Mouse (Mus musculus) hindbrain, embryonic 11.5 days (tissue): ENCODE results near the gene Chid1. TPM values are rescaled to one million over a fixed set of nuclear protein-coding genes. Genes with fewer than 3 reads are reported as not detected.

Experiments
- ATAC-seq: fragments of 200-750 bp; cut with Nextera tagmentation; 2 replicates; pipeline ENCODE4 v1.8.0; 2017; ENCODE audit warnings: mild to moderate bottlenecking, moderate TSS enrichment, moderate library complexity; ENCODE audit not compliant: low FRiP score
- DNase-seq: peaks from one replicate; pipeline ENCODE4 v3.0.0-alpha.2; 2015; ENCODE audit warnings: low spot score
- H3K27ac ChIP-seq: fragments of 300-500 bp; sonication (generic); 2 replicates; pipeline ENCODE4 v1.5.1; 2014; ENCODE audit warnings: mild to moderate bottlenecking, low read depth, low read length
- H3K27me3 ChIP-seq: fragments of 300-500 bp; sonication (generic); 2 replicates; pipeline ENCODE4 v1.6.1; 2014; ENCODE audit warnings: mild to moderate bottlenecking, low read length, moderate library complexity, mixed read lengths; ENCODE audit not compliant: control insufficient read depth, insufficient read depth
- H3K36me3 ChIP-seq: fragments of 300-500 bp; sonication (generic); 2 replicates; pipeline ENCODE4 v1.6.1; 2014; ENCODE audit warnings: mild to moderate bottlenecking, low read length, moderate library complexity, mixed read lengths; ENCODE audit not compliant: control insufficient read depth, insufficient read depth
- H3K4me1 ChIP-seq: fragments of 300-500 bp; sonication (generic); replicated peaks from 2 replicates; pipeline ENCODE4 v1.6.1; 2014; ENCODE audit warnings: low read length, mixed read lengths; ENCODE audit not compliant: control insufficient read depth, insufficient read depth
- H3K4me2 ChIP-seq: fragments of 300-500 bp; sonication (generic); replicated peaks from 2 replicates; pipeline ENCODE4 v1.6.1; 2014; ENCODE audit warnings: mild to moderate bottlenecking, low read depth, low read length
- H3K4me3 ChIP-seq: fragments of 300-500 bp; sonication (generic); 2 replicates; pipeline ENCODE4 v1.5.1; 2014; ENCODE audit warnings: low read depth, low read length
- H3K9ac ChIP-seq: fragments of 300-500 bp; sonication (generic); 2 replicates; pipeline ENCODE4 v1.6.1; 2014; ENCODE audit warnings: low read depth, low read length
- H3K9me3 ChIP-seq: fragments of 300-500 bp; sonication (generic); 2 replicates; pipeline ENCODE4 v1.6.1; 2016; ENCODE audit warnings: low read length; ENCODE audit not compliant: control insufficient read depth
- WGBS: fragments of 180-500 bp; shearing (Covaris S2); extraction: QIAGEN DNeasy Blood & Tissue Kit; methylation state at CpG from one replicate; pipeline ENCODE4 v1.1.7; 2014; 5-methylcytosine and 5-hydroxymethylcytosine counted together
- polyA plus RNA-seq: library from polyadenylated mRNA; unstranded; fragments of >200 nt; fragmentation: Nextera tagmentation; extraction: Ambion mirVana; gene quantifications from 2 replicates; pipeline ENCODE4 v1.2.1, GENCODE M21; 2014

The Chid1 gene
- polyA plus RNA-seq, 1 experiment from 2014 or later = 24.1 TPM

GRCm38 (mm10) chr7:141461521-141462332 is 77.9 kb downstream of the Chid1 start:
- ATAC-seq = no peak
- H3K9ac ChIP-seq = peak overlapping the region; percentile 34; the same call in 1 of the 2 replicates
- 0 out of 2 replicates have a peak, but pooled peaks cover 3% of the 10 kb centered on the region for H3K4me1 ChIP-seq
- peak overlapping the region; percentile 53 for H3K4me2 ChIP-seq
- 3% methylated on average over 58 of the region's 59 CpGs for WGBS
- DNase-seq = no peak
- no peaks in the 10 kb centered on the region for H3K36me3 ChIP-seq
- no peak overlapping the region for H3K27ac ChIP-seq
- H3K27me3 ChIP-seq = peaks cover 74% of the 10 kb centered on the region
- H3K9me3 ChIP-seq = no peaks in the 10 kb centered on the region
- H3K4me3 ChIP-seq = peak overlapping the region; percentile 32

- ATAC-seq = no peak
- WGBS = 73% methylated on average over 15 of the region's 15 CpGs
Observed at GRCm38 (mm10) chr7:141460391-141461113, 79.1 kb downstream of the Chid1 start, which contains the start of gene Cracr2b. TSS of gene Cracr2b (plus strand) at chr7:141461094.

GRCm38 (mm10) chr7:141460001-141460390 is 79.7 kb downstream of the Chid1 start:
- DNase-seq = no peak
- no peak overlapping the region for H3K9ac ChIP-seq
- no peak for ATAC-seq
- H3K27ac ChIP-seq = no peak overlapping the region
- WGBS = 72% methylated on average over 5 of the region's 5 CpGs
- H3K36me3 ChIP-seq = no peaks in the 10 kb centered on the region
- no peak overlapping the region for H3K4me3 ChIP-seq
- H3K9me3 ChIP-seq = no peaks in the 10 kb centered on the region
- peaks cover 58% of the 10 kb centered on the region for H3K27me3 ChIP-seq
- peaks cover 3% of the 10 kb centered on the region; the same call in 1 of the 2 replicates for H3K4me1 ChIP-seq
- H3K4me2 ChIP-seq = no peak overlapping the region; the same call in 1 of the 2 replicates

More at GRCm38 (mm10) chr7:141460391-141461113, 79.1 kb downstream of the Chid1 start, which contains the start of gene Cracr2b:
- H3K9ac ChIP-seq = peak within 1 kb of the TSS; percentile 34; the same call in 1 of the 2 replicates
- peaks cover 3% of the 10 kb centered on the region; the same call in 1 of the 2 replicates for H3K4me1 ChIP-seq
- peak within 1 kb of the TSS; percentile 53 for H3K4me2 ChIP-seq
- H3K36me3 ChIP-seq = no peaks in the 10 kb centered on the region
- H3K4me3 ChIP-seq = peak within 1 kb of the TSS; percentile 32
- DNase-seq = no peak
- H3K9me3 ChIP-seq = no peaks in the 10 kb centered on the region
- peaks cover 63% of the 10 kb centered on the region for H3K27me3 ChIP-seq
- H3K27ac ChIP-seq = no peak within 1 kb of the TSS

GRCm38 (mm10) chr7:141459301-141459711 is 80.4 kb downstream of the Chid1 start:
- DNase-seq (no peak), ATAC-seq (no peak)
- H3K9me3 ChIP-seq = no peaks in the 10 kb centered on the region
- WGBS = 93% methylated on average over 17 of the region's 17 CpGs
- H3K4me3 ChIP-seq = no peak overlapping the region
- peaks cover 52% of the 10 kb centered on the region for H3K27me3 ChIP-seq
- H3K36me3 ChIP-seq = no peaks in the 10 kb centered on the region
- H3K27ac ChIP-seq = no peak overlapping the region
- H3K4me2 ChIP-seq = no peak overlapping the region
- H3K9ac ChIP-seq = no peak overlapping the region
- peaks cover 3% of the 10 kb centered on the region; the same call in 1 of the 2 replicates for H3K4me1 ChIP-seq

GRCm38 (mm10) chr7:141458661-141459060 is 81.0 kb downstream of the Chid1 start:
- Histone ChIP-seq H3K4me3 (no peak overlapping the region), H3K9me3 (no peaks in the 10 kb centered on the region), H3K27ac (no peak overlapping the region), H3K4me1 (peaks cover 3% of the 10 kb centered on the region; the same call in 1 of the 2 replicates), H3K27me3 (peaks cover 45% of the 10 kb centered on the region), H3K36me3 (no peaks in the 10 kb centered on the region), H3K4me2 (no peak overlapping the region), H3K9ac (no peak overlapping the region)
- DNase-seq (no peak), ATAC-seq (no peak)
- 84% methylated on average over 11 of the region's 11 CpGs for WGBS

- Histone ChIP-seq H3K27ac (no peak overlapping the region), H3K4me1 (peaks cover 3% of the 10 kb centered on the region; the same call in 1 of the 2 replicates), H3K9ac (no peak overlapping the region), H3K36me3 (no peaks in the 10 kb centered on the region), H3K4me2 (no peak overlapping the region), H3K4me3 (no peak overlapping the region), H3K27me3 (peaks cover 40% of the 10 kb centered on the region), H3K9me3 (no peaks in the 10 kb centered on the region)
- ATAC-seq (no peak), DNase-seq (peak; percentile 71)
- 72% methylated on average over 15 of the region's 15 CpGs for WGBS
Observed at GRCm38 (mm10) chr7:141457986-141458660, 81.5 kb downstream of the Chid1 start.

- Histone ChIP-seq H3K4me1 (peaks cover 3% of the 10 kb centered on the region; the same call in 1 of the 2 replicates), H3K9ac (no peak overlapping the region), H3K4me3 (no peak overlapping the region), H3K27me3 (peaks cover 31% of the 10 kb centered on the region), H3K36me3 (no peaks in the 10 kb centered on the region), H3K27ac (no peak overlapping the region), H3K4me2 (no peak overlapping the region), H3K9me3 (no peaks in the 10 kb centered on the region)
- ATAC-seq = no peak
- DNase-seq = no peak
- 91% methylated on average over 14 of the region's 14 CpGs for WGBS
Observed at GRCm38 (mm10) chr7:141457236-141457635, 82.4 kb downstream of the Chid1 start.

- DNase-seq (no peak), ATAC-seq (no peak)
- H3K9me3 ChIP-seq = no peaks in the 10 kb centered on the region
- 0 out of 2 replicates have a peak, but pooled peaks cover 2% of the 10 kb centered on the region for H3K36me3 ChIP-seq
- no peak overlapping the region for H3K4me3 ChIP-seq
- no peak overlapping the region for H3K4me2 ChIP-seq
- H3K4me1 ChIP-seq = peaks cover 1% of the 10 kb centered on the region; the same call in 1 of the 2 replicates
- peaks cover 26% of the 10 kb centered on the region for H3K27me3 ChIP-seq
- H3K27ac ChIP-seq = no peak overlapping the region
- no peak overlapping the region for H3K9ac ChIP-seq
- WGBS = 89% methylated on average over 6 of the region's 6 CpGs
Observed at GRCm38 (mm10) chr7:141456739-141457138, 82.9 kb downstream of the Chid1 start.
